Mouse (Mus musculus): Measurements from ENCODE around the gene Zdhhc23.

DNA sequence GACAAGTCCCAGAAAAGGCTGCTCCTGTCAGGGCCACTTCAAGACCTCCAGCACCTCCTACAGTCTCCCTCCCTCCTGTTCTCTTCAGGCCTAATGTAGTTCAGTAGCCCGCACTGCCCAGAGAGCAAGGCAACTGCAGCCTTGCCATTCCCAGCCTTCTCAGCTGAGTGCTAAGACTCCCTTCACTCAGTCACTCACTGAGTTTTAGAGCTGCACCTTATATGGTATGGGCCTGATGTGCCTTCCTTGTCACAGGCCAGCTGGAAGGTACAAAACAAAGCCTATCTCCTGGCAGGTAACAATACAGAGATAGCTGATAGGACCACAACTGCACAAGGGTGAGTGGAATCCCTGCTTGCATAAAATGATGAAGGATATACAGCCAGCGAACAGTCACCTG is 7.2 kb downstream of the Zdhhc23 start:
- TF ChIP-seq CTCF (IDR thresholded peaks at IDR 0.05; ENCODE audit: borderline replicate concordance, extremely low read depth, insufficient read depth, insufficient read length) (no peak), POLR2A (IDR thresholded peaks at IDR 0.05; ENCODE audit: borderline replicate concordance, extremely low read depth, insufficient read depth, insufficient read length, poor library complexity, severe bottlenecking) (no peak)

All from brain, embryonic 14.5 days (tissue).